Mouse (Mus musculus) hindbrain, postnatal 0 days (tissue): ENCODE results near the gene Trpc7. TPM values are rescaled to one million over a fixed set of nuclear protein-coding genes. Genes with fewer than 3 reads are reported as not detected.

Experiments
- ATAC-seq: fragments of 200-750 bp; cut with Nextera tagmentation; 2 replicates; pipeline ENCODE4 v1.8.0; 2017; ENCODE audit warnings: mild to moderate bottlenecking, moderate TSS enrichment, moderate library complexity
- DNase-seq: peaks from one replicate; pipeline ENCODE4 v3.0.0-alpha.2; 2015; ENCODE audit warnings: low spot score
- H3K27ac ChIP-seq: fragments of 300-500 bp; sonication (generic); 2 replicates; pipeline ENCODE4 v1.5.1; 2014; ENCODE audit warnings: mild to moderate bottlenecking
- H3K27me3 ChIP-seq: fragments of 300-500 bp; sonication (generic); 2 replicates; pipeline ENCODE4 v1.6.1; 2014; ENCODE audit warnings: low read length, mixed read lengths; ENCODE audit not compliant: insufficient read depth
- H3K36me3 ChIP-seq: fragments of 300-500 bp; sonication (generic); 2 replicates; pipeline ENCODE4 v1.6.1; 2014; ENCODE audit warnings: low read length, mixed read lengths; ENCODE audit not compliant: insufficient read depth
- H3K4me1 ChIP-seq: fragments of 300-500 bp; sonication (generic); 2 replicates; pipeline ENCODE4 v1.6.1; 2014; ENCODE audit warnings: antibody characterized with exemption, low read length, mixed read lengths; ENCODE audit not compliant: insufficient read depth
- H3K4me2 ChIP-seq: fragments of 300-500 bp; sonication (generic); 2 replicates; pipeline ENCODE4 v1.6.1; 2014; ENCODE audit warnings: low read depth, mild to moderate bottlenecking, low read length, moderate library complexity, mixed read lengths
- H3K4me3 ChIP-seq: fragments of 300-500 bp; sonication (generic); 2 replicates; pipeline ENCODE4 v1.5.1; 2014; ENCODE audit warnings: low read length
- H3K9ac ChIP-seq: fragments of 300-500 bp; sonication (generic); replicated peaks from 2 replicates; pipeline ENCODE4 v1.6.1; 2014; ENCODE audit warnings: mild to moderate bottlenecking, low read length, moderate library complexity, mixed read lengths
- H3K9me3 ChIP-seq: fragments of 300-500 bp; sonication (generic); 2 replicates; pipeline ENCODE4 v1.6.1; 2016; ENCODE audit warnings: low read length, mixed read lengths
- CTCF ChIP-seq: IDR thresholded peaks from 2 replicates; pipeline ENCODE4 v1.5.1; 2016; ENCODE audit warnings: antibody characterized with exemption, control low read depth, low read depth
- WGBS: fragments of 180-500 bp; shearing (Covaris S2); extraction: QIAGEN DNeasy Blood & Tissue Kit; methylation state at CpG from one replicate; pipeline ENCODE4 v1.1.7; 2014; 5-methylcytosine and 5-hydroxymethylcytosine counted together
- polyA plus RNA-seq: library from polyadenylated mRNA; unstranded; fragments of >200 nt; fragmentation: Nextera tagmentation; extraction: Ambion mirVana; gene quantifications from 2 replicates; pipeline ENCODE4 v1.2.1, GENCODE M21; 2015
- total RNA-seq: library from RNA; depleted of rRNA; stranded (reverse); fragments of >200 nt; gene quantifications from 2 replicates; pipeline ENCODE4 v1.2.3, GENCODE M21; 2014

The Trpc7 gene
- total and polyA plus RNA-seq, 2 experiments from 2014 or later: 3.3 to 9.6 TPM

GRCm38 (mm10) chr13:56911093-56911492 lies 15.3 kb upstream of the Trpc7 start:
- H3K27ac ChIP-seq: no peak overlapping the region
- no peaks in the 10 kb centered on the region for H3K36me3 ChIP-seq
- no peaks in the 10 kb centered on the region for H3K4me1 ChIP-seq
- no peaks in the 10 kb centered on the region for H3K27me3 ChIP-seq
- DNase-seq (no peak), ATAC-seq (no peak)
- no peak overlapping the region for H3K4me3 ChIP-seq
- no peak for TF ChIP-seq CTCF
- no peaks in the 10 kb centered on the region for H3K9me3 ChIP-seq
- no peak overlapping the region for H3K4me2 ChIP-seq
- H3K9ac ChIP-seq: no peak overlapping the region
- 66% methylated on average over 12 of the region's 12 CpGs for WGBS

DNA sequence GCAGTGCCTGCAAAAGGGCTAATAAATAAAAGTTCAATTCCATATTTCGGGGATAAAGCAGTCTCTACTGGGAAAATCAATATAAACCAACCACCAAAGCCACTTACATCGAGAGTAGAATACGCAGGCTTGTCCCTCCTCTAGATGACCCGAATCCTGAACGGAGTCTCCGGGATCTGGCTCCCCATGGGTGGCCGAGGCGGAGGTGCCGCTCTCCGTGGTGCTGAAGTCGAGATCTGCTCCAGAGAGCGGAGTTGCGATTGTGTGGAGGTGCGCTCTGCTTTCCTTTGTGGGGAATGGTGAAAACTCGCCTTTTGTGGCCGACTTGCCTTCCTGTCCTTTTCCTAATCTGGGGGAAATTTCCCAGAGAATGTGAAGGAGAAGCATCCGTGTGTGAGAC lies 407 bp downstream of the Trpc7 start:
- WGBS: 2% methylated on average over 17 of the region's 17 CpGs
- peak; percentile 51; the same call in 1 of the 2 replicates for ATAC-seq
- H3K27ac ChIP-seq: no peak overlapping the region

DNA sequence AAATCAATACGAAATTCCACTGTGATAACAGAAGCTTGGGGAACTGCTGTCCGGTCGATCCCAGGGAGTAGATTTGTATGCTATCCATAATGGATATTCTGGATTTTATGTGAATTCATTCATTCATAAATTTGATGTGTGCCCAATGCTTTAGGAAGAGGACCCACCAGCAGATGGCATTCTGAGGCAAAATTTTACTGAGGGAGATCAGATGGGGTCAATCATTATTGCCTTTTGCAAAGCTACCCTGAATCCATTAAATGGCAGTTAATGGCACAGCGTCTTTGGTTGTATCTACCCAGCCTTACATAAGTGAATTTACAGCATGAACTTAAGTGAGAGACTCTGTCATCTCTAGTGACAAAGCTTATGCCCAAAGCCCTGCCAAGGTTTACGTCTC lies 1.2 kb downstream of the Trpc7 start:
- Histone ChIP-seq H3K27ac (no peak overlapping the region), H3K9me3 (no peaks in the 10 kb centered on the region), H3K4me1 (no peaks in the 10 kb centered on the region), H3K36me3 (no peaks in the 10 kb centered on the region), H3K27me3 (no peaks in the 10 kb centered on the region), H3K4me3 (peak overlapping the region; percentile 36), H3K9ac (no peak overlapping the region), H3K4me2 (peak overlapping the region; percentile 39)
- no peak for ATAC-seq
- DNase-seq: peak; percentile 49
- TF ChIP-seq CTCF: peak; percentile 47
- 65% methylated on average over 5 of the region's 5 CpGs for WGBS

More for the DNA sequence above, 407 bp downstream of the Trpc7 start:
- Histone ChIP-seq H3K9ac (peak overlapping the region; percentile 40), H3K27me3 (no peaks in the 10 kb centered on the region), H3K4me1 (no peaks in the 10 kb centered on the region), H3K4me3 (peak overlapping the region; percentile 36), H3K4me2 (peak overlapping the region; percentile 39), H3K9me3 (no peaks in the 10 kb centered on the region), H3K36me3 (no peaks in the 10 kb centered on the region)
- TF ChIP-seq CTCF: no peak
- peak; percentile 62 for DNase-seq

DNA sequence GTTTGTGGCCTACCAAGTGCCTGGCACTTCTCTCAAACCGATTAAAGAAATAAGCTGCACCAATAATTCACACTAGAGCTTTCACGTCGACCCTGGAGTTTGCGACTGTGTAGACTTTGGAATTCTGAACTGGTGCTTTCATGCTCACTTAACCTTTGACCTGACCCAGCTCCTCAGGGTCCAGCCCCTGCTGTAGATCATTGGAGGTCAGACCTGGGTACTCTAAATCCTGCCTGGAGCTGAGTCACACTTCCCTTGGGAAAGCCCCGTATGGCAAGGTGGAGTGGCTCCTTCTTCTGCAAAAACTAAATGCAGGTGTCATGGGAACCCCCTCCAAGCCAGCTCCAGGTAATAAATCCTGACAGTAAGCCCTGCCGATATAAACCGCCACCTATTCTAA lies 5.9 kb downstream of the Trpc7 start:
- Histone ChIP-seq H3K4me1 (no peaks in the 10 kb centered on the region), H3K27me3 (no peaks in the 10 kb centered on the region), H3K4me3 (no peak overlapping the region), H3K4me2 (no peak overlapping the region), H3K27ac (no peak overlapping the region), H3K9me3 (no peaks in the 10 kb centered on the region), H3K36me3 (no peaks in the 10 kb centered on the region), H3K9ac (no peak overlapping the region)
- WGBS: 48% methylated on average over 7 of the region's 7 CpGs
- DNase-seq (no peak), ATAC-seq (no peak)
- no peak for TF ChIP-seq CTCF

DNA sequence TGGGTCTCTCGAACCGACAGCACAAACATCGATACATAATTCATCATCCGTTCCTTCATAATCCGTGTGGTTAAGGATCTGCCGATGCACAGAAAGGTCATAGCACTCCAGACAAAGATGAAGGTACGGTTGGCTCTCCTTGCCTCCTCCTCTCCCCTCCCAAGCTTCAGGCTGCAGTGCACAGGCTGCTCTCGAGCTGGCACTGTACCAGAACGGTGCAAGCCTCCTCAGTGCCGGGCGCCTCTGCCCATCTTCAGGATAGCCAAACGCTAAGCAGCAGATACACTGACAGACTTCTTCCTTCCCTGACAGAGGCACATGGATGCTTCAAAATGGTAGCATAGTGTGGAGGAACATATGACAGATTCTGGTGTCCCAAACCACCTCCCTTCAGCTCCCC lies 12.9 kb downstream of the Trpc7 start:
- H3K9ac ChIP-seq: no peak overlapping the region
- no peak overlapping the region for H3K4me2 ChIP-seq
- no peaks in the 10 kb centered on the region for H3K4me1 ChIP-seq
- no peak for TF ChIP-seq CTCF
- H3K4me3 ChIP-seq: no peak overlapping the region
- H3K9me3 ChIP-seq: no peaks in the 10 kb centered on the region
- no peaks in the 10 kb centered on the region for H3K27me3 ChIP-seq
- 65% methylated on average over 12 of the region's 12 CpGs for WGBS
- no peaks in the 10 kb centered on the region for H3K36me3 ChIP-seq
- ATAC-seq (no peak), DNase-seq (peak; percentile 42)
- H3K27ac ChIP-seq: no peak overlapping the region

DNA sequence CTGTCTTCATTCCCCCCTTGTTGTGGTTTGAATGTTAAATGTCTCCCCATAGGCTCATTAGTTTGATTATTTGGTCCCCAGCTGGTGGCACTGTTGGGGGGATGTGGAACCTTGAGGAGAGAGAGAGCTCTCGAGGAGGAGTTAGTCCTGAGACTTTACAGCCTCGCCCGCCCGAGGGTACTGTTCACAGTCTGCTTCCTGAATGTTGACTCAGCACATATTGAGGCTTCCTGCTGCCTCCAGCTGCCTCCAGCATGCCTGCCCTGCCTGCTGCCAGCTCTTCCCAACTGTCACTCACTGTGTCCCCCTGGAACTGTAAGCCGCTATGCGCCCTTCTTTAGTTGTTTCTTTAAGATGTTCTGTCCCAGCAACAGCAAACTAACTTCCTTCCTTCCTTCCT lies 31.2 kb downstream of the Trpc7 start:
- Histone ChIP-seq H3K4me3 (no peak overlapping the region), H3K9ac (no peak overlapping the region), H3K4me1 (no peaks in the 10 kb centered on the region), H3K27ac (no peak overlapping the region), H3K9me3 (no peaks in the 10 kb centered on the region), H3K27me3 (no peaks in the 10 kb centered on the region), H3K4me2 (no peak overlapping the region), H3K36me3 (no peaks in the 10 kb centered on the region)
- no peak for TF ChIP-seq CTCF
- ATAC-seq: no peak
- 82% methylated on average over 6 of the region's 6 CpGs for WGBS
- no peak for DNase-seq

DNA sequence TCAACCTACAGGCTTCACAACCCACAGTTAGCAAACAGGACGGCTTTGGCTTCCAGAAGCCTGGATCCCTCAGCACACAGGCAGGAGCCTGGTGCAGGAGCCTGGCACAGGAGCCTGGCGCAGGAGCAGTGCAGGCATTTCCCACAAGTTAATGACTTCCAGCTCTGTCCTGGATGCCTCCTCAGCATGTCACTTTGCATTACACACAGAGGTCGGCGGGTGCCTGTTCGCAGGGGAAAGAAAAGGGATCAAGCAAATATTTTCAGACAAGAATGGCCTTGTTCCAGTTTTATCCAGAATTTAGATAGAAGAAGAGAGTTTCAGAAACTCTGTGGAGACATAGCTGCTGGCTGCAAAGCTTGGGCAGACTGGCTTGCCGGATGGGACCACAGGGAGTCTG lies 33.8 kb downstream of the Trpc7 start:
- Histone ChIP-seq H3K4me3 (no peak overlapping the region), H3K27ac (no peak overlapping the region), H3K4me1 (no peaks in the 10 kb centered on the region), H3K36me3 (no peaks in the 10 kb centered on the region), H3K27me3 (no peaks in the 10 kb centered on the region), H3K9ac (no peak overlapping the region), H3K9me3 (no peaks in the 10 kb centered on the region), H3K4me2 (no peak overlapping the region)
- 39% methylated on average over 6 of the region's 6 CpGs for WGBS
- TF ChIP-seq CTCF: no peak
- no peak for ATAC-seq
- peak; percentile 16 for DNase-seq
